Mouse (Mus musculus): ENCODE results near the gene Zyg11b.

DNA sequence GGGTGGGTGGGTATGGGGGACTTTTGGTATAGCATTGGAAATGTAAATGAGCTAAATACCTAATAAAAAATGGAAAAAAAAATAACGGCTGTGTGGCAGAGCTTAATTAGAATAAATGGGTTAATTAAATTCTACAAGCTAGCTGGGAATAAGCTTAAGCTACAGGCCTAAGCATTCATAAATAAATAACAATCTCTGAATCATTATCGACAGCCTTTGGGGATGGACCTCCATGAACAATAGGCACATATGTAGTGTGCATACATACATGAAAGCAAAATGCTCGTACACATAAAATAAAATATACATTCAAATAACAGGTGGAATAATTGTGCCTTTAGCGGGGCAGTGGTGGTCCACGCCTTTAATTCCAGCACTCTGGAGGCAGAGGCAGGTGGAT is 78.4 kb downstream of the Zyg11b start:
- no peak for TF ChIP-seq CTCF (conservative IDR thresholded peaks at IDR 0.05; ENCODE audit: low read length)
- TF ChIP-seq POU5F1 (IDR thresholded peaks at IDR 0.05; ENCODE audit: borderline replicate concordance, low read length): no peak
- TF ChIP-seq NANOG (IDR thresholded peaks at IDR 0.05; ENCODE audit: borderline replicate concordance, low read length): no peak

All from E14TG2a.4 (cell line).